Mouse (Mus musculus) ES-Bruce4 (cell line): ENCODE results near the gene Prkn.

Experiments used
- CTCF ChIP-seq: IDR thresholded peaks from one replicate; pipeline ENCODE4 v1.8.1; 2011; ENCODE audit warnings: low read depth, low read length
- EP300 ChIP-seq: IDR thresholded peaks from 2 replicates; pipeline ENCODE4 v1.6.1; 2011; ENCODE audit warnings: low read depth, low read length; ENCODE audit not compliant: insufficient read depth
- POLR2A ChIP-seq: IDR thresholded peaks from one replicate; pipeline ENCODE4 v1.8.1; 2011; ENCODE audit warnings: low read length; ENCODE audit not compliant: insufficient read depth

GRCm38 (mm10) chr17:10962151-10962550, 122.0 kb downstream of the Prkn start:
- no peak for TF ChIP-seq POLR2A
- no peak for TF ChIP-seq CTCF
- TF ChIP-seq EP300 = no peak
